Mouse (Mus musculus): ENCODE measurements around the gene Gm3573.
"Not testable (repeated sequence)": the region's sequence is repeated elsewhere in the genome, so short reads cannot be mapped to it uniquely, and the experiment has no call there.

Gm3573 gene

DNA sequence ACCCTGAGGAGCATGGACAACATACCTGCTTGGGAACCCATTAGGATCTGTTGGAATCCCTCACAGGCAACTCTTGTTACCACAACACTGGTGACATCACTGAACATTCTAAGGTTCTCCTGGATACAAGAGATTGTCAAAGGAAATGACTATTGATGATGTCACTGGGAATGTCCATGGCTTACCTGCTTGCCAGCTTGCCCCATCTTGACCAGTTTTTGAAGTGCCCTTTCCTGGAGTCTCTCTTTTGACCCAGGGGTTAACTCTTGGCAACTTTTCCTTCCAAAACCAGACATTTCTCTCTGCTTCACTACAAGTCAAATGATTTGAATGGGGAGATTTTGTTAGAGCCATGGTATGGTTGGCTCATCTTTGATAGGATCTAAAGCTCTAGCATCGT is at the start of gene Gm3573:
TSS of gene Gm3573 (minus strand) at position 101 of the 400 bp plus-strand sequence.
- not testable (repeated sequence) for DNase-seq (ENCODE audit: low read depth)

DNA sequence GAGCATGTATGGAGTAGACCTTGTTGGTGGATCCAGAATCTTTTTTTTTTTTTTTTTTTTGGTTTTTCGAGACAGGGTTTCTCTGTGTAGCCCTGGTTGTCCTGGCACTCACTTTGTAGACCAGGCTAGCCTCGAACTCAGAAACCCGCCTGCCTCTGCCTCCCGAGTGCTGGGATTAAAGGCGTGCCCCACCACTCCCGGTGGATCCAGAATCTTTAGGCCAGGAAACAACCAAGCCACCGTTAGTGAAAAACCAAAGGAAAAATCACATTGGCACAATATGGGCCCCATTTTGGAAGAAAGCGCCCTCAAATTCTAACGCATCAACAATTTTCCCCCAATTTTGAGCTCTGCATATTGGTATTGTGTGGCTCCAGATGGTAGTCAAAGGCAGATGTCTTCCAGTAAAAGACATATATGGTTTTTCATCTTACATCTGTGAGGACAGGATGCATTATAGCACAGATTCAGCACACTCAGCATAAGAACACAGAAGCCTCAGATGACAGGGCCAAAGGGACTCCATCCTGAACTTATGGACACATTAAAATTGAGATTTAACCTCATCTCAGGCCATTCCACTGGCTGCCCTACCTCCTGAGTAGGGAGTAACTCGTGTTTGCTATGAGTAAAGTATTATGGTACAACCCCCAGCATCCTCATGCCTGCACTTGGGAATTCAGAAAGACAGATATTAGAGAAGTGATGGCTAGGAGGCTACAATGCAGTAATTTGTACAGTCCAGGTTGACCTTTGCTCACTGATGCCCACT is 26.4 kb upstream of the Gm3573 start:
- DNase-seq (ENCODE audit: low read depth): not testable (repeated sequence)

DNA sequence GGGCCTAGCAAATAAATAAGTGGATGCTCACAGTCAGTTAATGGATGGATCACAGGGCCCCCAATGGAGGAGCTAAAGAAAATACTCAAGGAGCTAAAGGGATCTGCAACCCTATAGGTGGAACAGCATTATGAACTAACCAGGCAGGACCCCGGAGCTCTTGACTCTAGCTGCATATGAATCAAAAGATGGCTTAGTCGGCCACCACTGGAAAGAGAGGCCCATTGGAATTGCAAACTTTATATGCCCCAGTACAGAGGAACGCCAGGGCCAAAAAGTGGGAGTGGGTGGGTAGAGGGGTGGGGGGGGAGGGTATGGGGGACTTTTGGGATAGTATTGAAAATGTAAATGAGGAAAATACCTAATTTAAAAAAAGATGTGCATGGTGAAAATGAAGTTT is 6.7 kb downstream of the Gm3573 start:
- not testable (repeated sequence) for DNase-seq (ENCODE audit: low read depth)

DNA sequence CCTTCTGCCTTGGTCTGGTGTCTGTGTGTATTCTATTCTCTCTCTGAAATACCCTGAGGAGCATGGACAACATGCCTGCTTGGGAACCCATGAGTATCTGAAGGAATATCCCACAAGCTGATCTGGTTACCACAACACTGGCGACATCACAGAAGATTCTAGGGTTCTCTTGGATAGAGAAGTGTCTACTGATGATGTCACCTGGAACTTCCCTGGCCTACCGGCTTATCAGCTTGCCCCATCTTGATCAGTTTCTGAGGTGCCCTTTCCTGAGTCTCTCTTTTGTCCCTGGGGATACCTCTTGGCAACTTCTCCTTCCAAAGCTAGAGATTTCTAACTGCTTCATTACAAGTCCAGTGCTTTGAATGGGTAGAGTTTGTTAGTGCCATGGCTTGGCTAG is 28.1 kb downstream of the Gm3573 start, which contains the start of gene Gm17027:
TSS of gene Gm17027 (minus strand) at position 101 of the 400 bp plus-strand sequence.
- DNase-seq (ENCODE audit: low read depth): not testable (repeated sequence)

Data from c-Kit-positive CD71-positive TER-119-negative erythroid progenitor cells, embryonic 14.5 days (primary cell).